ENCODE assay signal across 8 mouse cellular contexts in the genomic region with DNA sequence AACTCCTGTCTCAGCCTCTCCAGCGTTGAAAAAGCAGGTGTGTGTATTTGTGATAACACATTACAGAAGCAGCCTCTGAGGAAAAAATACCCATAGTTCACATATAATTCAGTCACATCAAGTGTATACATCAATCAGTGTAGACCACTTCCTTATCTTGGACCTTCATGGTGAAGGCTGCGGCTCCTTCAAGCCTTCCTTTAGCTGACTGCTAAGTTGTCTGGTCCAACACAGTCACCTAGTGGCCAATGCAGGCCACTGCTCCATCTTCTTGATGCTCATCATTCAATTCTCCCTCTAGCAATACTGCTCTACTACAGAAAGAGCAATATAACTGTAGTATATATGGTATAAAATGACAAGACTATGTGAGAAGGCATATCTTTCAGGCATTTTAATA.
DNase-seq lines count a peak whose midpoint lies in the region; ATAC-seq lines count a peak whose summit lies in the region.
"Had no signal": no experiment of that assay in that cellular context is flagged by ENCODE, and none has a peak within 500 bp of the region (broad histone marks: within the 10 kb centered on the region; RNA-seq: fewer than 3 reads in every experiment).

No protein-coding gene starts in this region.

- H3K9ac ChIP-seq in hindbrain, embryonic 11.5 days (ENCODE audit: low read depth, low read length): no peak overlapping the region
- no peak overlapping the region for H3K9ac ChIP-seq in hindbrain, embryonic 12.5 days
- H3K9ac ChIP-seq: liver, embryonic 15.5 days had no signal

- no peaks in the 10 kb centered on the region for H3K36me3 ChIP-seq in hindbrain, embryonic 11.5 days (ENCODE audit: control insufficient read depth, insufficient read depth, low read length)
- peaks cover 46% of the 10 kb centered on the region for H3K36me3 ChIP-seq in hindbrain, embryonic 12.5 days
- H3K36me3 ChIP-seq: liver, embryonic 15.5 days had no signal

- no peaks in the 10 kb centered on the region for H3K9me3 ChIP-seq in hindbrain, embryonic 11.5 days (ENCODE audit: control insufficient read depth, low read length)
- H3K9me3 ChIP-seq in hindbrain, embryonic 12.5 days (replicated peaks): no peaks in the 10 kb centered on the region
- H3K9me3 ChIP-seq: liver, embryonic 15.5 days had no signal

- ATAC-seq in hindbrain, embryonic 11.5 days (ENCODE audit: low FRiP score): no peak
- no peak for ATAC-seq in hindbrain, embryonic 12.5 days (ENCODE audit: low FRiP score)

- no peaks in the 10 kb centered on the region for H3K27me3 ChIP-seq in hindbrain, embryonic 11.5 days (ENCODE audit: control insufficient read depth, insufficient read depth, low read length)
- H3K27me3 ChIP-seq in hindbrain, embryonic 12.5 days: no peaks in the 10 kb centered on the region
- H3K27me3 ChIP-seq: liver, embryonic 15.5 days had no signal

- intact Hi-C loops in left cerebral cortex, postnatal 4 days (cut with DNase I): loop anchor here (5.0 kb wide), 2 partner anchors 68 to 352 kb away; no protein-coding TSS in a partner anchor

- H3K4me3 ChIP-seq in hindbrain, embryonic 11.5 days (ENCODE audit: low read depth, low read length): no peak overlapping the region
- no peak overlapping the region for H3K4me3 ChIP-seq in hindbrain, embryonic 12.5 days
- H3K4me3 ChIP-seq: liver, embryonic 15.5 days had no signal

- no peak overlapping the region for H3K4me2 ChIP-seq in hindbrain, embryonic 11.5 days (replicated peaks; ENCODE audit: low read depth, low read length)
- no peak overlapping the region for H3K4me2 ChIP-seq in hindbrain, embryonic 12.5 days (replicated peaks)
- H3K4me2 ChIP-seq: liver, embryonic 15.5 days had no signal

- DNase-seq in hindbrain, embryonic 11.5 days (ENCODE audit: low spot score): peak; percentile 39
- DNase-seq in 3T3-L1 (ENCODE audit: low read depth, low spot score) (peak; percentile 47), A20 (ENCODE audit: low read depth, low spot score) (peak; percentile 86)
- DNase-seq in embryo, embryonic 10.5 days (ENCODE audit: low spot score): peak; percentile 57
- peak; percentile 52 for DNase-seq in left cerebral cortex, postnatal 4 days
- DNase-seq in right cerebral cortex, postnatal 4 days: peak; percentile 40

- H3K27ac ChIP-seq in hindbrain, embryonic 11.5 days (ENCODE audit: low read depth, low read length): no peak overlapping the region
- H3K27ac ChIP-seq in hindbrain, embryonic 12.5 days: no peak overlapping the region
- H3K27ac ChIP-seq: liver, embryonic 15.5 days had no signal

- no peaks in the 10 kb centered on the region for H3K4me1 ChIP-seq in hindbrain, embryonic 11.5 days (replicated peaks; ENCODE audit: control insufficient read depth, insufficient read depth, low read length)
- no peaks in the 10 kb centered on the region for H3K4me1 ChIP-seq in hindbrain, embryonic 12.5 days
- H3K4me1 ChIP-seq: liver, embryonic 15.5 days had no signal

- 63% methylated on average over 2 of the region's 2 CpGs for WGBS in hindbrain, embryonic 11.5 days
- 80% methylated on average over 2 of the region's 2 CpGs for WGBS in hindbrain, embryonic 12.5 days
